Mouse (Mus musculus): ENCODE results near the gene Tanc1. TPM values are rescaled to one million over a fixed set of nuclear protein-coding genes. Genes with fewer than 3 reads are reported as not detected.
A peak's percentile ranks its signal among the peaks of the same experiment; 100 is the strongest.

Tanc1 gene
- total RNA-seq, 2 experiments from 2014 or later = 26.3 to 32.3 TPM

- intact Hi-C loops (cut with DNase I) = no loop called here
- no peak for DNase-seq (ENCODE audit: extremely low spot score in 1 of 2, low spot score in 2 of 2)
- no peak for TF ChIP-seq CTCF (IDR thresholded peaks at IDR 0.05)
- no peak overlapping the region for H3K27ac ChIP-seq
- no peak overlapping the region for H3K4me3 ChIP-seq
Measured at GRCm38 (mm10) chr2:59616890-59617289, 5.0 kb downstream of the Tanc1 start.

DNA sequence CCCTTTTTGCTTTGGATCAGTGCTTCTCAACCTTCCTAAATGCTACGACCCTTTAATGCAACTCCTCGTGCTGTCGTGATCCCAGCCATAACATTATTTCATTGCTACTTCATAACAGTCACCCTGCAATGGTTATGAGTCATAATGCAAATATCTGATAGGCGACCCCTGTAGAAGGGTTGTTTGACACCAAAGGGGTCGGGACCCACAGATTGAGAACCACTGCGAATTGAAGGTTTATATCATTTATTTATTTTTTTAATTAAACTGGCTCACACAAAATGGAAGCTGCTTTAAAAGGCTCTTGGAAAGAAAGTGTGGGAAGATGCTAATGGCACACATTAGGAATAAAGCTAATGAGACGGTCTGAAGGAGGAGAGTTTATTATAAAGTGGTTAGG lies 7.2 kb downstream of the Tanc1 start:
- H3K27ac ChIP-seq = no peak overlapping the region
- DNase-seq (ENCODE audit: extremely low spot score in 1 of 2, low spot score in 2 of 2) = no peak
- intact Hi-C loops (cut with DNase I) = no loop called here
- H3K4me3 ChIP-seq = no peak overlapping the region
- no peak for TF ChIP-seq CTCF (IDR thresholded peaks at IDR 0.05)

GRCm38 (mm10) chr2:59620601-59621000 lies 8.8 kb downstream of the Tanc1 start:
- intact Hi-C loops (cut with DNase I) = no loop called here
- no peak for DNase-seq (ENCODE audit: extremely low spot score in 1 of 2, low spot score in 2 of 2)
- H3K4me3 ChIP-seq = no peak overlapping the region

DNA sequence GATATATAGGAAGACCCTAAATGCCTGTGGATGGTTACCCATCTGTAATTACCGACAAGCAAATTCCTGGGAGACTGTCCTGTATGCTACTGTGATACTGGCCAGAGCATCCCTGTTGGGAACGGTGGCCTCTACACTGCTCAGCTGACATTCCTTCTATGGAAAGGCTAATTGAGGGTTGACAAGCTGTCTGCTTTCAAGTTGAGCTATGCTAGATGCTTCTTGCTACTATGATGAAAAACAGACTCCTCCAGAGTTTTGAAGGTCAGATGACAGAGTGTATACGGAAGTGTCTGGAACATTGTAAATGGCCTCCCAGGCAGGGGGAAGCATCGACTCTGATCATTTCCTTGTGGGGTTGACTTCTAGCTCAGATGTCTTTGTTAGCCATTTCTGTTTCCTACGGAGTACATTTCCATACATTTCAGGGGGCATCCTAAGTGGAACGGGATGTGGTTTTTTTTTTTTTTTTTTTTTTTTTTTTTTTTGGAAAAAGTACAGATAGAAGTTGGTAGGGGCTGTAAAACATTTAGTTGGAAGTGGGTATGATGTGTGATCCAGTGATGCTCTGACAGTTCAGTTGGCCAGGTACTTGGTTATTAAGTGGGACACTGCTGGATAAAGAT lies 10.8 kb downstream of the Tanc1 start:
- no peak for DNase-seq (ENCODE audit: extremely low spot score in 1 of 2, low spot score in 2 of 2)
- no peak for TF ChIP-seq CTCF (IDR thresholded peaks at IDR 0.05)
- Histone ChIP-seq H3K4me3 (no peak overlapping the region), H3K27ac (no peak overlapping the region)
- intact Hi-C loops (cut with DNase I) = no loop called here

More at GRCm38 (mm10) chr2:59620601-59621000, 8.8 kb downstream of the Tanc1 start:
- H3K27ac ChIP-seq = no peak overlapping the region
- no peak for TF ChIP-seq CTCF (IDR thresholded peaks at IDR 0.05)

- no peak overlapping the region for H3K4me3 ChIP-seq
- no peak for DNase-seq (ENCODE audit: extremely low spot score in 1 of 2, low spot score in 2 of 2)
- no peak overlapping the region for H3K27ac ChIP-seq
- TF ChIP-seq CTCF (IDR thresholded peaks at IDR 0.05) = no peak
- intact Hi-C loops (cut with DNase I) = no loop called here
Measured at GRCm38 (mm10) chr2:59623858-59624257, 12.0 kb downstream of the Tanc1 start.

DNA sequence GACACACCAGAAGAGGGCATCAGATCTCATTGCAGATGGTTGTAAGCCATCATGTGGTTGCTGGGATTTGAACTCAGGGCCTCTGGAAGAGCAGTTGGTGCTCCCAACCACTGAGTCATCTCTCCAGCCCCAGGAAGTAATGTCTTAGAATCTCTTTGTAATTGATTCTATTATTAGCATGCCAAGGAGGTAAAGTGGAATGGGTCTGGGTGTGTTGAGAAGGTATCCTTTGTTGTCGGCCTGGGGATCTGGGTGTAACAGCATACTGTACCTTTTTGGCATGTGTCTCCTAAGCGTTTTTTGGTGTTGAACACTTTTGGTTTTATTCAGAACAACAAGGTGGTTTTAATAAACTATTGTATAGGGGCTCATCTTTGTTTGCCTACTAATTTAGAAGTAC lies 13.6 kb downstream of the Tanc1 start:
- DNase-seq (ENCODE audit: extremely low spot score in 1 of 2, low spot score in 2 of 2) = no peak
- intact Hi-C loops (cut with DNase I) = no loop called here
- Histone ChIP-seq H3K4me3 (no peak overlapping the region), H3K27ac (no peak overlapping the region)
- no peak for TF ChIP-seq CTCF (IDR thresholded peaks at IDR 0.05)

- no peak for TF ChIP-seq CTCF (IDR thresholded peaks at IDR 0.05)
- no peak overlapping the region for H3K27ac ChIP-seq
- H3K4me3 ChIP-seq = no peak overlapping the region
- no peak for DNase-seq (ENCODE audit: extremely low spot score in 1 of 2, low spot score in 2 of 2)
- intact Hi-C loops (cut with DNase I) = no loop called here
Measured at GRCm38 (mm10) chr2:59625927-59626326, 14.1 kb downstream of the Tanc1 start.

DNA sequence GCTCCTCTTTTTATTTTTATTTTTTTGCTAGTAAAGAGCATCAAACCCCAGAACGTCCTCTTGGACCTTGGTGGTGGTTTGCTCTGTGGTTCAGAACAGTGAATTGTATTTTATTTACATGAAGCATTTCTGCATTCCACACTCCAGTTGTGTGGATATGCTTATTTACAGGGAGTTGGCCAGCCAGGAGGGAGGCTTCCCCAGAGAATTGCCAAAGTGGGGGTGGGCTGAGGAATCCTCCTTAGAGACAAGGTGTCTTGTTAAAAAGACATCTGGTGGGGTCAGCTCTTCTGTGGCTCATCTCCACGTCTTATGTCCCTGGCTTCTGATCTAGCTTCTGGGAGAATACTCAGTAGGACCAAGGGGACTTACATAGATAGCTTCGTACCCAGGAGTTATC lies 14.6 kb downstream of the Tanc1 start:
- no peak overlapping the region for H3K27ac ChIP-seq
- TF ChIP-seq CTCF (IDR thresholded peaks at IDR 0.05) = no peak
- intact Hi-C loops (cut with DNase I) = no loop called here
- H3K4me3 ChIP-seq = no peak overlapping the region
- DNase-seq (ENCODE audit: extremely low spot score in 1 of 2, low spot score in 2 of 2) = no peak

- 0 out of 2 replicates have a peak overlapping the region, but pooled peaks have one; percentile 18 for H3K27ac ChIP-seq
- no peak overlapping the region for H3K4me3 ChIP-seq
- no peak for DNase-seq (ENCODE audit: extremely low spot score in 1 of 2, low spot score in 2 of 2)
- intact Hi-C loops (cut with DNase I) = no loop called here
- TF ChIP-seq CTCF (IDR thresholded peaks at IDR 0.05) = no peak
Measured at GRCm38 (mm10) chr2:59627502-59627901, 15.7 kb downstream of the Tanc1 start.

GRCm38 (mm10) chr2:59628057-59628901 lies 16.4 kb downstream of the Tanc1 start:
- 0 out of 2 replicates have a peak overlapping the region, but pooled peaks have one; percentile 18 for H3K27ac ChIP-seq
- intact Hi-C loops (cut with DNase I) = no loop called here

GRCm38 (mm10) chr2:59629829-59630228 lies 18.0 kb downstream of the Tanc1 start:
- no peak overlapping the region for H3K4me3 ChIP-seq
- no peak for TF ChIP-seq CTCF (IDR thresholded peaks at IDR 0.05)
- no peak overlapping the region for H3K27ac ChIP-seq
- intact Hi-C loops (cut with DNase I) = no loop called here
- DNase-seq (ENCODE audit: extremely low spot score in 1 of 2, low spot score in 2 of 2) = no peak

More at GRCm38 (mm10) chr2:59628057-59628901, 16.4 kb downstream of the Tanc1 start:
- no peak for TF ChIP-seq CTCF (IDR thresholded peaks at IDR 0.05)
- peak in 1 of 2 experiments; percentile 14 for DNase-seq (ENCODE audit: extremely low spot score in 1 of 2, low spot score in 2 of 2)
- H3K4me3 ChIP-seq = no peak overlapping the region

DNA sequence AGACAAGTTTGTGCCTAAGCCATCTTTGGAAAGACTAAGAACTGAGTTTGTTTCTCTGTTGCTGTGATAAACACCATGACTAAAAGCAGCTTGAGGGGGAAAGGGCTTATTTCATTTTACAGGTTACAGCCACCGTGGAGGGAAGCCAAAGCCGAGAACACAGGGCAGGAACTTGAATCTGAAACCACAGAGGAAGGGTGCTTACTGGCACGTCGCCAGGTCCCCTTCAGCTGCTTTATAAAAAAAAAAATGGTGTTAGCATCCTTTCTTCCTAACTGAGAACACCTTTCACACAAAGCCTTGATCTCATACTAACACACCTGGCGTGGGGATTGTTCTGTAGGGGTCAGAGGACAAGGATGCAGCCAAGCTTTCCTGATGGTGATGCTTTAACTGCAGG lies 19.6 kb downstream of the Tanc1 start:
- Histone ChIP-seq H3K27ac (no peak overlapping the region), H3K4me3 (no peak overlapping the region)
- DNase-seq (ENCODE audit: extremely low spot score in 1 of 2, low spot score in 2 of 2) = no peak
- intact Hi-C loops (cut with DNase I) = no loop called here
- no peak for TF ChIP-seq CTCF (IDR thresholded peaks at IDR 0.05)
